Mouse (Mus musculus) E14TG2a.4 (cell line): Measurements from ENCODE around the gene Ccdc78.

Experiments used
- H3K27me3 ChIP-seq: 2 replicates; pipeline ENCODE4 v1.6.1; 2014; ENCODE audit warnings: low read length, control low read depth; ENCODE audit not compliant: insufficient read depth
- H3K36me3 ChIP-seq: 2 replicates; pipeline ENCODE4 v1.6.1; 2014; ENCODE audit warnings: low read length, control low read depth; ENCODE audit not compliant: insufficient read depth
- H3K4me1 ChIP-seq: replicated peaks from 2 replicates; pipeline ENCODE4 v1.6.1; 2014; ENCODE audit warnings: low read depth, low read length, control low read depth
- H3K4me3 ChIP-seq: replicated peaks from 2 replicates; pipeline ENCODE4 v1.5.1; 2014; ENCODE audit warnings: mild to moderate bottlenecking, low read length
- H3K9me3 ChIP-seq: 2 replicates; pipeline ENCODE4 v1.6.1; 2014; ENCODE audit warnings: low read length, control low read depth
- CTCF ChIP-seq: conservative IDR thresholded peaks from 2 replicates; pipeline ENCODE4 v1.5.1; 2014; ENCODE audit warnings: low read length
- NANOG ChIP-seq: IDR thresholded peaks from 2 replicates; pipeline ENCODE4 v1.6.1; 2014; ENCODE audit warnings: borderline replicate concordance, low read length, mixed read lengths
- POU5F1 ChIP-seq: IDR thresholded peaks from 2 replicates; pipeline ENCODE4 v1.6.1; 2014; ENCODE audit warnings: low read length, borderline replicate concordance

Ccdc78 gene

DNA sequence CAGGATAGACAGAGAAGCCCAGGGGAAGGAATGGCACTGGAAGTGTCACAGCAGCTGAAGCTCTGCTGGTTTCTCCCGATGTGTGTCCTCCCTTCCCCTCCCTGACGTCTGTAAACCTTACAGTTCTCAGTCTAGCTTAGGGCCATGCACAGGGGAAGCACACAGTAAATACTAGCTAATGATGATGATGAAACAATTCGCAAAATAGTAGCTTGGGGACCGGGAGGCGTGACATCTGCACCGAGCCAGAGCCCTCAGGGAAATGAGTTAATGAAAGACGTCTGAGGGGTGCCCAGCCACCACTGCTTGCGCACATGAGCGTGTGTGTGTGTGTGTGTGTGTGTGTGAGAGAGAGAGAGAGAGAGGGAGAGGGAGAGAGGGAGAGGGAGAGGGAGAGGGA lies 17.0 kb upstream of the Ccdc78 start:
- Histone ChIP-seq H3K36me3 (no peaks in the 10 kb centered on the region), H3K4me1 (peaks cover 16% of the 10 kb centered on the region), H3K27me3 (peaks cover 8% of the 10 kb centered on the region; the same call in 1 of the 2 replicates), H3K9me3 (no peaks in the 10 kb centered on the region), H3K4me3 (no peak overlapping the region)
- no peak for TF ChIP-seq POU5F1

DNA sequence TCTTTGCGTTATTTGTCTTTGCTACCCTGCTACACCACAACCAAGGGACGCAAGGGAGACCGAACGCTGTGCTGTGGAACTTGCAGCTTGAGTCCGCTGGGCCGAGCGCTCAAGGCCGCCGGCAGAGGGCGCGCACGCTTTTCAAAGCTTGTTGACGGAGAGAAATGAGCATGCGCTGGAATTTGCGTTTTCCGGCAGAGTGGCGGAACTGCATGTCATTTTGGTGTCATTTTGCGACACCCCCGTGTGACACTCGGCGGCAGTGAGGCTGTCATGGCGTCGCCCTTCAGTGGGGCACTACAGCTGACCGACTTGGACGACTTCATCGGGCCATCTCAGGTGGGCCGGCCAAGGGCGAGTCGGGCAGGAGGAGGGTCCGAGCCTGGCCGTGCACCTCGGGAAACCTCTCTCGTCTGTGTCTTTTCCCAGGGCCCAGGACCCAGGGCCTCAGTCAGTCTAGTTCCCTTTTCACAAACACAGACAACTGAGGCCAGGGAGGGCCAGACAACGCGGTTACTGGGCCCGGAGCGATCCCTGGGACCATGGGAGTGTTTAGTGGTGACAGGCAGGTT lies 12.7 kb upstream of the Ccdc78 start, which contains the start of gene Narfl:
Narfl (plus strand) TSS at position 228 of the 572 bp plus-strand sequence.
- Histone ChIP-seq H3K36me3 (peaks cover 30% of the 10 kb centered on the region), H3K4me1 (peaks cover 44% of the 10 kb centered on the region), H3K27me3 (0 out of 2 replicates have a peak, but pooled peaks cover 6% of the 10 kb centered on the region), H3K4me3 (peak within 1 kb of the TSS; percentile 94), H3K9me3 (no peaks in the 10 kb centered on the region)
- TF ChIP-seq NANOG: no peak
- peak; percentile 84 for TF ChIP-seq CTCF

DNA sequence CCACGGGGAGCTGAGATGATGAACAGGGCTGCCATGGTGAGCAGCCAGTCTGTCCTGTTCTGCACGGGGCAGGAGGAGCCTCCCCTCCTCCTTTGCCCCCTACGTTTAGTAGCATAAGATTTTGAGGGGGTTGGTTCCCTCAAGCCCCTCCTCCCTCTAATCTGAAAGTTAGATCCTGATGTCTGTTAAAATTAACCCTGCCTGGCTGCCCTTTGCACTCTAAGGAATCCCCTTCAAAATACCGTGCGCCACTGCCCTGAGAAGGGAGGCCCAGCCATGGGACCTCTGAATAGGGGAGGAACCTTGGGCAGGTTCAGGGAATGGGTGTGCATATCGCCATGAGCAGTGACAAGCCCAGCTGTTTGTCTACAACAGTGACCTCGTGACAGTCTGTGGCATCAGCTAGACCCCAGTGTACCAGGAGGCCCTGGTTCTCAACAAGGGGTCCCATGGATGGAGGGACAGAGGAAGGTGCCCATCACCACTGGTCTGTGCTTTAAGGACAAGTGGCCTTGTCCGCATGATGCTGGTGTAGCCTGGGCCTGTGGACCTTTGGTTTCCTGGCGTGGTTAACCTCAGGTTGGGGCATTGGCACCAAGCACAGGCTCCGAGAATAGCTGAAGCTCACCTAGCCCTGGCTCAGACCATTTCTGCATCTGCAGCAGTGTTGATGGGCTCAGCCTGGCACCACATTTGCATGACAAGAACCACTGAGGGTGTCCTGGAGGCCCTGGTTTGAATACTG lies 10.9 kb upstream of the Ccdc78 start:
- peaks cover 49% of the 10 kb centered on the region for H3K36me3 ChIP-seq
- H3K9me3 ChIP-seq: no peaks in the 10 kb centered on the region
- TF ChIP-seq CTCF (no peak), POU5F1 (no peak), NANOG (no peak)
- H3K27me3 ChIP-seq: no peaks in the 10 kb centered on the region
- no peak overlapping the region for H3K4me3 ChIP-seq
- H3K4me1 ChIP-seq: peaks cover 47% of the 10 kb centered on the region

DNA sequence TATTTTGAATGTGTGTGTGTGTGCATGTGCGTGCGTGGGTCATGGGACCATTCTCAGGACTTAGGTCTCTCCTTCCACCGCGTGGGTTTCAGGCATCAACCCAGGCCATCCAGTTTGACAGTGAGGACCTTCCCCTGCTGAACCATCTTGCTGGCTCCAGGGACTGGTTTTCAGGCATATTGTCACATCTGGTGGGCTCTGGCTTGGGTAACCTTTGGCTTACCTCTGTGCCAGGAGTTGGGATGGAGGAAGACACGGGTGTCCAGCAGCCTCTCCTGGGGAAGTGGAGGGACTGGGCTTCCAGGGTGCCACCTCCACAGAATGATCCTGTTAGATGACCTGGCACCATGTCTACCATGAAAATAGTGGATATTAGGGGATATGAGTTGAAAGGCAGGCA lies 8.4 kb upstream of the Ccdc78 start:
- Histone ChIP-seq H3K4me1 (peaks cover 48% of the 10 kb centered on the region), H3K4me3 (no peak overlapping the region), H3K27me3 (no peaks in the 10 kb centered on the region), H3K36me3 (peaks cover 73% of the 10 kb centered on the region), H3K9me3 (no peaks in the 10 kb centered on the region)
- TF ChIP-seq NANOG: no peak
- no peak for TF ChIP-seq POU5F1
- TF ChIP-seq CTCF: no peak

DNA sequence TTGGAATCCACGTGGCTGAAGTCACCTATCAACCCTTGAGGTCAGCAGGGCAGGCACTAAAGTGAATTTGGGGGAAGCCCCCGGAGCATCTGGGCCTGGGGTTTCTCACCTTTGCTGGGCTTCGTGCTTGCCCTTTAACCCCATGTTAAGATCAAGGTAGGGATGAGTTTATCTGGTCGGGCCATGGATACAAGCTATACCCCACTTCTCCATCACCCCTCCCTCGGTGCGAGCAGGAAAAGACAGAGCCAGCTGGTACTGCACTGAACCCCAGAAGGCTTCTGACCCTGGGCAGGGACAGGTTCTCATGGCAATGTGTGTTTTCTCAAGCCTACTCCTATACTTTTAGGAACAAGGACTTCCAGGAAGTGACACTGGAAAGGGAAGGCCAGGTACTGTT lies 5.0 kb upstream of the Ccdc78 start:
- Histone ChIP-seq H3K36me3 (peaks cover 79% of the 10 kb centered on the region), H3K9me3 (no peaks in the 10 kb centered on the region), H3K4me1 (peaks cover 39% of the 10 kb centered on the region), H3K4me3 (no peak overlapping the region), H3K27me3 (no peaks in the 10 kb centered on the region)
- no peak for TF ChIP-seq POU5F1
- no peak for TF ChIP-seq CTCF
- no peak for TF ChIP-seq NANOG

DNA sequence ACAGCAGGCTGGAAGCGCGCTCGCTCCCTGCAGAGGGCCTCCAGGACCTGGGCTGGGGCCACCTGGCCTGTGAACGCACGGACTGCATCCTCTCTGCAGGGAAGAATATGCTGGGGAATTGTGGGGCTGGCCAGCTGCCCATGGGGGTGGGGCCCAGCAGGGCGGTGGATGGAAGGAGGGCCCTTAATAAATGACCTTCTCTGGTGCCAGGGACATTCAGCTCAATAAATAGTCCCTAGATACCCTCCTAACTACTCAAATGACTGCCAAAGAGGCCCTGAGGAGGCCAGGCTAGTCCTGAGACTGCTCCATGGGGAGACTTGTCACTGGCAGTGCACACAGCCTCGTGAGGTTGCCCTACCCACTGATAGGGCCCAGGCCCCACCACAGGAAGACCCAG lies 3.3 kb upstream of the Ccdc78 start:
- no peaks in the 10 kb centered on the region for H3K9me3 ChIP-seq
- TF ChIP-seq CTCF: no peak
- peaks cover 74% of the 10 kb centered on the region for H3K36me3 ChIP-seq
- H3K4me3 ChIP-seq: no peak overlapping the region
- H3K27me3 ChIP-seq: no peaks in the 10 kb centered on the region
- H3K4me1 ChIP-seq: peaks cover 29% of the 10 kb centered on the region

DNA sequence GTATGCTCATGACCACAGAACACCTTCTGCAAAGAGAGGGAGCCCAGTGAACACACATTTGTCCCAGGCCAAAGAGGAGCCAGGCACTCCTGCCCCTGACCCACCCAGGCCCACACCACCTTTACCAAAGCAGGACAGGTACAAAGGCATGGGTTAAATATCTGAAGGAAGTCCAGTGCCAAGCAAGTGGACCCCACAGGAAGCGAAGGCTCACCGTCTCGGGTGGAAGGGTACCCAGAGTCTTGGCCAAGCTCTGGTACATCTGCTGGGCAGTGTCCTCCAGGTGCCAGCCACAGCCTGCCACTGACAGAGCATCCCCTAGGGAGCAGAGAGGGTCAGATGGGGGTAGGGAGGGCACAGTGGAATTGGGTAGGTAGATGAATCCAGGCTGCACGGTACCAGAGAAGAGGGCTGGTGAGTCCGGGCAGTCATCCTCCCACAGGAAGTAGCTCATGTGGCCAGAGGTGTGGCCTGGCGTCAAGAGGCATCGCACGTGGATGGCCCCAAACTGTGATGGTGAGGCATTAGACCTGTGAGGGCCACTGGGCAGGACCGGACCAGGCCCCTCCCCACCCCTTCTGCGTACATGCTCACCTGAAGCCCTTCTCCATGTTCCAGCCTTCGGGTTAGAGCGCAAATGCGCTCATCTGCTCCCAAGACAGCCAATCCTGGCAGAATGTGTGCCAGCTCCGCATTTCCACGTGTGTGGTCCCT lies 2.4 kb upstream of the Ccdc78 start:
- Histone ChIP-seq H3K4me1 (peaks cover 35% of the 10 kb centered on the region), H3K4me3 (peak overlapping the region; percentile 88; the same call in 1 of the 2 replicates), H3K36me3 (peaks cover 71% of the 10 kb centered on the region), H3K27me3 (no peaks in the 10 kb centered on the region), H3K9me3 (no peaks in the 10 kb centered on the region)
- TF ChIP-seq CTCF (no peak), NANOG (no peak), POU5F1 (no peak)

DNA sequence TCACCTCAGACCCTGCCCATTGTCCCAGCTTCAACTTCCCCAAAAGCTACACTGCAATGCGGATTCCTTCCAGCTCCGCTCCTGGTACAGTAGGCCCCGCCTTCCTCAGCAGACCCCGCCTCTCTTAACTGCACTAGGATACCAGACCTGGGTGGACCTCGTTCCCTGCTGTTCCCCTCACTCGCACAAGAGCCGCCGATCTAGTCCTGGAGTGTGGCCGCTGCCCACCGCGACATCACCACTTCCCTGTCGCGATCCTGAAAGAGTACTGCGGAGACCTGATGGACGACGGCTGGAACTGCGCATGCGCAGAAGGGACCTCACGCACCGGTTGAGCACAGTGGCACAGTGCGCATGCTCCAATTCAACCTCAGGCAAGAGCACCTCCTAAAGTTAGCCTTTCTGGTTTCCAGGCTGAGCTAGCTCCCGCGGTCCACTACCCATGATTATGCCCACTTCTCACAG lies 1.1 kb upstream of the Ccdc78 start, which contains the start of gene Haghl:
Haghl (minus strand) TSS at position 393 of the 465 bp plus-strand sequence.
- Histone ChIP-seq H3K4me1 (peaks cover 34% of the 10 kb centered on the region), H3K9me3 (no peaks in the 10 kb centered on the region), H3K4me3 (peak within 1 kb of the TSS; percentile 88), H3K27me3 (no peaks in the 10 kb centered on the region), H3K36me3 (peaks cover 69% of the 10 kb centered on the region)
- TF ChIP-seq POU5F1: no peak
- no peak for TF ChIP-seq NANOG
- TF ChIP-seq CTCF: no peak
